Mouse (Mus musculus) ES-Bruce4 (cell line): ENCODE measurements at regions not wholly inside any gene's neighbourhood (a gene's known extent, or its start where the extent isn't known, plus 50 kb on each side); places are given as distances from the start of the nearest gene placed in this dataset.

Experiments
- CTCF ChIP-seq: IDR thresholded peaks from one replicate; pipeline ENCODE4 v1.8.1; 2011; ENCODE audit warnings: low read depth, low read length
- POLR2A ChIP-seq: IDR thresholded peaks from one replicate; pipeline ENCODE4 v1.8.1; 2011; ENCODE audit warnings: low read length; ENCODE audit not compliant: insufficient read depth

DNA sequence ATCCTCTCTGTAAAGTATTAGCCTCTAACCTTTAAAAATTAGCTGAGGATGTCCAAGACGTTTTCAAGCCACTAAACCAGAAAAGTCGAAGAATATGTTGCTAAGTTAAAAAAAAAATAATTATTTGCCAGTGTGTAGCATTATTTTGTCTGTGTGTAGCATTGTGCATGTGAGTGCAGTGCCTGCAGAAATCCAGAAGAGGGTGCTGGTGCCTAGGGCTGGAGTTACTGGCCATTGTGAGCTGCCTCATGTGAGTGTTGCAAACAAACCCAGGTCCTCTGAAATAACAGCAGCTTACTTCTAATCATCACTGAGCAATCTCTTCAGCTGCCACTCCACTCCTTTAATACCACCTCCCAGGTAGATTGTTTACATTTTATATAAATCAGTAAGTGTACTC lies 345.0 kb downstream of the Ttll7 start:
- TF ChIP-seq POLR2A (no peak), CTCF (peak; percentile 80)
